In genomic region chr6:28497837-28498236, GRCm38 (mm10) we compare ENCODE assay signal across 14 mouse cellular contexts. TPM values are rescaled to one million over a fixed set of nuclear protein-coding genes. Genes with fewer than 3 reads are reported as not detected.
DNase-seq lines count a peak whose midpoint lies in the region; ATAC-seq and TF ChIP-seq lines count a peak whose summit lies in the region.
"Had no signal": no experiment of that assay in that cellular context is flagged by ENCODE, and none has a peak within 500 bp of the region (broad histone marks: within the 10 kb centered on the region; RNA-seq: fewer than 3 reads in every experiment).

No protein-coding gene starts in this region.

- intact Hi-C loops in heart, adult 2 months (cut with DNase I), result no loop called here
- intact Hi-C loops in left cerebral cortex, adult 2 months (cut with DNase I), result no loop called here

- DNase-seq in liver, postnatal 0 days, result no peak
- DNase-seq in liver, result no peak
- DNase-seq in heart, adult 2 months, result peak in 1 of 2 experiments; percentile 38
- no peak for DNase-seq in left cerebral cortex, adult 2 months (ENCODE audit: extremely low spot score in 1 of 2, low spot score in 2 of 2)
- no peak for DNase-seq in cerebellum, adult 2 months
- no peak for DNase-seq in ovary, adult 18-20 months (ENCODE audit: low spot score)
- DNase-seq: gastrocnemius, postnatal 14 days; right cerebral cortex, postnatal 4 days had no signal

- TF ChIP-seq POLR2A in heart, adult 2 months (IDR thresholded peaks at IDR 0.05; ENCODE audit: insufficient read depth, low read depth, low read length), result peak; percentile 66; the same call in 1 of the 2 replicates
- no peak for TF ChIP-seq POLR2A in cerebellum, adult 2 months (IDR thresholded peaks at IDR 0.05; ENCODE audit: borderline replicate concordance, insufficient read depth, low read length)

- WGBS in liver, postnatal 0 days (ENCODE audit: insufficient replicate concordance), result 24% methylated on average over 5 of the region's 5 CpGs
- 23% methylated on average over 5 of the region's 5 CpGs for WGBS in heart, adult 2 months
- WGBS in kidney, embryonic 16.5 days, result 36% methylated on average over 5 of the region's 5 CpGs
- whole genome bisulfite sequencing in cerebellum, adult 2 months, result 25% methylated on average over 5 of the region's 5 CpGs

- no peaks in the 10 kb centered on the region for H3K79me2 ChIP-seq in heart, adult 2 months (replicated peaks; ENCODE audit: control insufficient read depth, insufficient read depth, low read length)

- no peak overlapping the region for H3K4me2 ChIP-seq in liver, postnatal 0 days (ENCODE audit: low read depth, low read length)
- H3K4me2 ChIP-seq in kidney, embryonic 16.5 days (replicated peaks; ENCODE audit: low read depth, low read length), result no peak overlapping the region

- ATAC-seq in liver, postnatal 0 days, result peak; percentile 25; the same call in 1 of the 2 replicates
- ATAC-seq in kidney, embryonic 16.5 days (ENCODE audit: low FRiP score, low TSS enrichment), result peak; percentile 61; the same call in 1 of the 2 replicates
- ATAC-seq in megakaryocyte-erythroid progenitor cell, adult 5-6 weeks (replicated peaks; ENCODE audit: low FRiP score, low TSS enrichment, poor library complexity, severe bottlenecking), result peak; percentile 84

- no peaks in the 10 kb centered on the region for H3K27me3 ChIP-seq in liver, postnatal 0 days (ENCODE audit: insufficient read depth, low read length)
- H3K27me3 ChIP-seq in heart, adult 2 months (ENCODE audit: control insufficient read depth, insufficient read depth, low read length), result no peaks in the 10 kb centered on the region
- no peaks in the 10 kb centered on the region for H3K27me3 ChIP-seq in kidney, embryonic 16.5 days (ENCODE audit: insufficient read depth, low read length)
- H3K27me3 ChIP-seq in cerebellum, adult 2 months (ENCODE audit: control insufficient read depth, insufficient read depth, low read length), result no peaks in the 10 kb centered on the region

- peak; percentile 65 for TF ChIP-seq EP300 in liver, postnatal 0 days (IDR thresholded peaks at IDR 0.05; ENCODE audit: low read depth)
- TF ChIP-seq EP300 in heart, adult 2 months (IDR thresholded peaks at IDR 0.05; ENCODE audit: insufficient read depth, low read depth, low read length), result peak; percentile 93

- no peaks in the 10 kb centered on the region for H3K9me3 ChIP-seq in liver, postnatal 0 days (ENCODE audit: low read length)
- no peaks in the 10 kb centered on the region for H3K9me3 ChIP-seq in kidney, embryonic 16.5 days (ENCODE audit: low read length)

- H3K9ac ChIP-seq in liver, postnatal 0 days (replicated peaks), result no peak overlapping the region
- no peak overlapping the region for H3K9ac ChIP-seq in heart, adult 2 months (ENCODE audit: low read depth, low read length)
- no peak overlapping the region for H3K9ac ChIP-seq in kidney, embryonic 16.5 days (replicated peaks; ENCODE audit: low read length)

- TF ChIP-seq CTCF in liver, postnatal 0 days (IDR thresholded peaks at IDR 0.05; ENCODE audit: low read depth), result no peak
- no peak for TF ChIP-seq CTCF in heart, adult 2 months (IDR thresholded peaks at IDR 0.05)
- TF ChIP-seq CTCF in left cerebral cortex, adult 2 months (IDR thresholded peaks at IDR 0.05), result no peak
- no peak for TF ChIP-seq CTCF in cerebellum, adult 2 months (IDR thresholded peaks at IDR 0.05; ENCODE audit: borderline replicate concordance, insufficient read depth, low read depth, low read length)

- H3K4me1 ChIP-seq in liver, postnatal 0 days (ENCODE audit: insufficient read depth), result no peaks in the 10 kb centered on the region
- peaks cover 6% of the 10 kb centered on the region for H3K4me1 ChIP-seq in heart, adult 2 months (ENCODE audit: control insufficient read depth, insufficient read depth, low read length)
- H3K4me1 ChIP-seq in kidney, embryonic 16.5 days (ENCODE audit: insufficient read depth, low read length), result peaks cover 15% of the 10 kb centered on the region
- H3K4me1 ChIP-seq in cerebellum, adult 2 months (ENCODE audit: control insufficient read depth, insufficient read depth, low read length), result no peaks in the 10 kb centered on the region

- no peak overlapping the region for H3K4me3 ChIP-seq in liver, postnatal 0 days (ENCODE audit: low read depth, low read length)
- no peak overlapping the region for H3K4me3 ChIP-seq in heart, adult 2 months
- no peak overlapping the region for H3K4me3 ChIP-seq in kidney, embryonic 16.5 days (ENCODE audit: low read length)
- no peak overlapping the region for H3K4me3 ChIP-seq in left cerebral cortex, adult 2 months
- H3K4me3 ChIP-seq in cerebellum, adult 2 months (replicated peaks; ENCODE audit: insufficient read depth, low read depth, low read length), result no peak overlapping the region

- H3K27ac ChIP-seq in liver, postnatal 0 days (ENCODE audit: low read depth), result no peak overlapping the region
- peak overlapping the region; percentile 40 for H3K27ac ChIP-seq in heart, adult 2 months
- H3K27ac ChIP-seq in kidney, embryonic 16.5 days (ENCODE audit: low read length), result no peak overlapping the region
- no peak overlapping the region for H3K27ac ChIP-seq in left cerebral cortex, adult 2 months
- H3K27ac ChIP-seq in cerebellum, adult 2 months (ENCODE audit: insufficient read depth, low read length), result no peak overlapping the region

- H3K36me3 ChIP-seq in liver, postnatal 0 days (replicated peaks; ENCODE audit: insufficient read depth, low read length), result 0 out of 2 replicates have a peak, but pooled peaks cover 3% of the 10 kb centered on the region
- H3K36me3 ChIP-seq in heart, adult 2 months (ENCODE audit: control insufficient read depth, insufficient read depth, low read length), result peaks cover 4% of the 10 kb centered on the region
- H3K36me3 ChIP-seq in kidney, embryonic 16.5 days (ENCODE audit: insufficient read depth, low read length), result peaks cover 3% of the 10 kb centered on the region

RNA-seq across cellular contexts. Expression of gene Snd1, which starts 22.9 kb away (rescaled TPM):
- polyA plus RNA-seq in liver, postnatal 0 days (2015; fragmentation: Nextera tagmentation; extraction: Ambion mirVana), result 29.7 and 34.9 TPM in 2 replicates
- 10 to 100 TPM; 62.4 to 74.1 TPM for total RNA-seq in heart, adult 2 months (2021)
- 39.9 and 44.9 TPM in 2 replicates for polyA plus RNA-seq in heart, adult 2 months (2012; rRNA removed)
- 134 and 136 TPM in 2 replicates for polyA plus RNA-seq in kidney, embryonic 16.5 days (2015; fragmentation: Nextera tagmentation; extraction: Ambion mirVana)
- 65.7 and 94.3 TPM in 2 replicates for total RNA-seq in megakaryocyte-erythroid progenitor cell, adult 5-6 weeks (2014; fragmentation: Nextera tagmentation)
- 80.6 and 188 TPM in 2 replicates for total RNA-seq in megakaryocyte-erythroid progenitor cell, adult 5-6 weeks (2017)
- 10 to 100 TPM; 76.7 to 77.9 TPM for total RNA-seq in left cerebral cortex, adult 2 months (2021)
- 57.0 and 59.7 TPM in 2 replicates for polyA plus RNA-seq in cerebellum, adult 2 months (2012; rRNA removed)

RNA-seq across cellular contexts. Expression of gene Pax4, which starts 48.7 kb away (rescaled TPM):
- polyA plus RNA-seq in liver, postnatal 0 days (2015; fragmentation: Nextera tagmentation; extraction: Ambion mirVana), result not detected in 2 replicates
- not detected for total RNA-seq in heart, adult 2 months (2021)
- polyA plus RNA-seq in heart, adult 2 months (2012; rRNA removed), result not detected in 2 replicates
- not detected in 2 replicates for polyA plus RNA-seq in kidney, embryonic 16.5 days (2015; fragmentation: Nextera tagmentation; extraction: Ambion mirVana)
- total RNA-seq in megakaryocyte-erythroid progenitor cell, adult 5-6 weeks (2014; fragmentation: Nextera tagmentation), result not detected in 2 replicates
- not detected in 2 replicates for total RNA-seq in megakaryocyte-erythroid progenitor cell, adult 5-6 weeks (2017)
- total RNA-seq in left cerebral cortex, adult 2 months (2021), result not detected
- not detected in 2 replicates for polyA plus RNA-seq in cerebellum, adult 2 months (2012; rRNA removed)
- total RNA-seq: adrenal gland, postnatal 36 days; gastrocnemius, postnatal 14 days; left cerebral cortex, postnatal 14 days had no signal
- polyA plus RNA-seq: neural tube, embryonic 11.5 days; testis, adult 2 months had no signal

Comparison
In these comparisons a context has a peak if more than half of its experiments do, and no peak if none do; other contexts are left out.
1. ATAC-seq: peak in every context shown above with its lines; median percentile 84 in megakaryocyte-erythroid progenitor cell, adult 5-6 weeks; 61 in kidney, embryonic 16.5 days; 25 in liver, postnatal 0 days.